Mouse (Mus musculus) left cerebral cortex, adult 8-10 months (tissue): ENCODE measurements around the gene Vti1a. TPM values are rescaled to one million over a fixed set of nuclear protein-coding genes. Genes with fewer than 3 reads are reported as not detected.
A peak's percentile ranks its signal among the peaks of the same experiment; 100 is the strongest.

Source experiments
- DNase-seq, 2 experiments: peaks; one replicate each; pipeline ENCODE4 v3.0.0; 2022; ENCODE audit warnings: low spot score in 2 of 2
- total RNA-seq, 4 experiments: library from RNA; stranded (reverse); gene quantifications; 2 replicates each; pipeline ENCODE4 v1.2.4; 2022

Vti1a gene
- total RNA-seq, 4 experiments from 2014 or later: 62.8 to 67.7 (median 64.3) TPM

- no peak for DNase-seq
Measured at GRCm38 (mm10) chr19:55313649-55314048, 2.4 kb upstream of the Vti1a start.

- DNase-seq: peak; percentile 68 to 80
Measured at GRCm38 (mm10) chr19:55315452-55316108, 515 bp upstream of the Vti1a start, which contains the start of gene Zdhhc6. Gene Zdhhc6, minus strand, starts transcription at chr19:55316032.

- DNase-seq: no peak
Measured at GRCm38 (mm10) chr19:55316901-55317300, 806 bp downstream of the Vti1a start.

- DNase-seq: no peak
Measured at GRCm38 (mm10) chr19:55319036-55319435, 2.9 kb downstream of the Vti1a start.

GRCm38 (mm10) chr19:55319521-55319920, 3.4 kb downstream of the Vti1a start:
- no peak for DNase-seq

GRCm38 (mm10) chr19:55322604-55323003, 6.5 kb downstream of the Vti1a start:
- DNase-seq: no peak

- no peak for DNase-seq
Measured at GRCm38 (mm10) chr19:55327510-55327909, 11.4 kb downstream of the Vti1a start.

GRCm38 (mm10) chr19:55331776-55332175, 15.7 kb downstream of the Vti1a start:
- no peak for DNase-seq

GRCm38 (mm10) chr19:55332641-55333268, 16.7 kb downstream of the Vti1a start:
- peak; percentile 33 to 61 for DNase-seq

GRCm38 (mm10) chr19:55335881-55336280, 19.8 kb downstream of the Vti1a start:
- DNase-seq: no peak

GRCm38 (mm10) chr19:55336441-55336840, 20.3 kb downstream of the Vti1a start:
- no peak for DNase-seq

- no peak for DNase-seq
Measured at GRCm38 (mm10) chr19:55337066-55337465, 21.0 kb downstream of the Vti1a start.

GRCm38 (mm10) chr19:55337664-55338063, 21.6 kb downstream of the Vti1a start:
- DNase-seq: no peak

GRCm38 (mm10) chr19:55340521-55340920, 24.4 kb downstream of the Vti1a start:
- no peak for DNase-seq

- no peak for DNase-seq
Measured at GRCm38 (mm10) chr19:55341377-55341776, 25.3 kb downstream of the Vti1a start.

GRCm38 (mm10) chr19:55342423-55342822, 26.3 kb downstream of the Vti1a start:
- DNase-seq: no peak

GRCm38 (mm10) chr19:55343274-55343673, 27.2 kb downstream of the Vti1a start:
- no peak for DNase-seq

- no peak for DNase-seq
Measured at GRCm38 (mm10) chr19:55348187-55348586, 32.1 kb downstream of the Vti1a start.

GRCm38 (mm10) chr19:55350673-55351378, 34.7 kb downstream of the Vti1a start:
- DNase-seq: no peak

- DNase-seq: peak in 1 of 2 experiments; percentile 70
Measured at GRCm38 (mm10) chr19:55362606-55363005, 46.5 kb downstream of the Vti1a start.

GRCm38 (mm10) chr19:55369691-55370090, 53.6 kb downstream of the Vti1a start:
- no peak for DNase-seq

GRCm38 (mm10) chr19:55376331-55376730, 60.2 kb downstream of the Vti1a start:
- DNase-seq: no peak
